Mouse (Mus musculus) neural tube, embryonic 13.5 days (tissue): ENCODE measurements at regions not wholly inside any gene's neighbourhood (a gene's known extent, or its start where the extent isn't known, plus 50 kb on each side); places are given as distances from the start of the nearest gene placed in this dataset.

ENCODE experiments used
- ATAC-seq: fragments of 200-750 bp; cut with Nextera tagmentation; 2 replicates; pipeline ENCODE4 v1.8.0; 2017; ENCODE audit warnings: low read depth, mild to moderate bottlenecking, moderate TSS enrichment, moderate library complexity
- H3K27ac ChIP-seq: fragments of 300-500 bp; sonication (generic); replicated peaks from 2 replicates; pipeline ENCODE4 v1.5.1; 2015; ENCODE audit warnings: moderate library complexity, mild to moderate bottlenecking, inconsistent platforms
- H3K27me3 ChIP-seq: fragments of 300-500 bp; sonication (generic); 2 replicates; pipeline ENCODE4 v1.6.1; 2015; ENCODE audit warnings: mild to moderate bottlenecking, inconsistent platforms
- H3K36me3 ChIP-seq: fragments of 300-500 bp; sonication (generic); 2 replicates; pipeline ENCODE4 v1.6.1; 2015; ENCODE audit warnings: mild to moderate bottlenecking, inconsistent platforms
- H3K4me1 ChIP-seq: fragments of 300-500 bp; sonication (generic); replicated peaks from 2 replicates; pipeline ENCODE4 v1.6.1; 2015; ENCODE audit warnings: inconsistent platforms
- H3K4me2 ChIP-seq: fragments of 300-500 bp; sonication (generic); 2 replicates; pipeline ENCODE4 v1.6.1; 2015; ENCODE audit warnings: inconsistent platforms, mild to moderate bottlenecking, moderate library complexity
- H3K4me3 ChIP-seq: fragments of 300-500 bp; sonication (generic); 2 replicates; pipeline ENCODE4 v1.5.1; 2015; ENCODE audit warnings: mild to moderate bottlenecking, inconsistent platforms
- H3K9ac ChIP-seq: fragments of 300-500 bp; sonication (generic); 2 replicates; pipeline ENCODE4 v1.6.1; 2015; ENCODE audit warnings: moderate library complexity, mild to moderate bottlenecking, inconsistent platforms
- H3K9me3 ChIP-seq: fragments of 300-500 bp; sonication (generic); 2 replicates; pipeline ENCODE4 v1.6.1; 2016; ENCODE audit warnings: inconsistent platforms
- WGBS: fragments of 180-500 bp; shearing (Covaris S2); methylation state at CpG from one replicate; pipeline ENCODE4 v1.1.7; 2015; 5-methylcytosine and 5-hydroxymethylcytosine counted together

GRCm38 (mm10) chr1:80854945-80855656 is 96.8 kb upstream of the Dock10 start:
- WGBS, result 77% methylated on average over 2 of the region's 2 CpGs
- Histone ChIP-seq H3K36me3 (no peaks in the 10 kb centered on the region), H3K4me1 (peaks cover 8% of the 10 kb centered on the region; the same call in 1 of the 2 replicates), H3K4me3 (no peak overlapping the region), H3K27ac (no peak overlapping the region), H3K27me3 (no peaks in the 10 kb centered on the region), H3K9ac (no peak overlapping the region), H3K9me3 (no peaks in the 10 kb centered on the region), H3K4me2 (no peak overlapping the region)
- ATAC-seq, result no peak

GRCm38 (mm10) chr1:80854289-80854701 is 96.0 kb upstream of the Dock10 start:
- peak overlapping the region; percentile 24; the same call in 1 of the 2 replicates for H3K4me2 ChIP-seq

GRCm38 (mm10) chr1:80852761-80853160 is 94.4 kb upstream of the Dock10 start:
- no peak for ATAC-seq
- WGBS, result 48% methylated on average over 2 of the region's 2 CpGs

More at GRCm38 (mm10) chr1:80854289-80854701, 96.0 kb upstream of the Dock10 start:
- Histone ChIP-seq H3K27me3 (no peaks in the 10 kb centered on the region), H3K9ac (no peak overlapping the region), H3K4me3 (no peak overlapping the region), H3K4me1 (peaks cover 8% of the 10 kb centered on the region; the same call in 1 of the 2 replicates), H3K9me3 (no peaks in the 10 kb centered on the region), H3K36me3 (no peaks in the 10 kb centered on the region), H3K27ac (no peak overlapping the region)
- 51% methylated on average over 7 of the region's 7 CpGs for WGBS
- peak; percentile 65; the same call in 1 of the 2 replicates for ATAC-seq

GRCm38 (mm10) chr1:80830196-80830794 is 72.0 kb upstream of the Dock10 start:
- Histone ChIP-seq H3K9ac (no peak overlapping the region), H3K27ac (no peak overlapping the region), H3K36me3 (no peaks in the 10 kb centered on the region), H3K27me3 (no peaks in the 10 kb centered on the region), H3K4me2 (no peak overlapping the region), H3K9me3 (no peaks in the 10 kb centered on the region), H3K4me1 (no peaks in the 10 kb centered on the region), H3K4me3 (no peak overlapping the region)
- no peak for ATAC-seq

More at GRCm38 (mm10) chr1:80852761-80853160, 94.4 kb upstream of the Dock10 start:
- H3K4me1 ChIP-seq, result peaks cover 8% of the 10 kb centered on the region; the same call in 1 of the 2 replicates
- H3K9ac ChIP-seq, result no peak overlapping the region
- no peaks in the 10 kb centered on the region for H3K36me3 ChIP-seq
- no peak overlapping the region for H3K4me2 ChIP-seq
- H3K9me3 ChIP-seq, result no peaks in the 10 kb centered on the region
- no peak overlapping the region for H3K27ac ChIP-seq
- H3K4me3 ChIP-seq, result no peak overlapping the region
- no peaks in the 10 kb centered on the region for H3K27me3 ChIP-seq

- no peak overlapping the region for H3K9ac ChIP-seq
- no peak overlapping the region for H3K4me3 ChIP-seq
- H3K27ac ChIP-seq, result no peak overlapping the region
- no peaks in the 10 kb centered on the region for H3K36me3 ChIP-seq
- ATAC-seq, result no peak
- 84% methylated on average over 1 of the region's 1 CpGs for WGBS
- no peaks in the 10 kb centered on the region for H3K9me3 ChIP-seq
- H3K27me3 ChIP-seq, result no peaks in the 10 kb centered on the region
- H3K4me2 ChIP-seq, result no peak overlapping the region
- no peaks in the 10 kb centered on the region; the same call in 1 of the 2 replicates for H3K4me1 ChIP-seq
These were observed 68.1 kb upstream of the Dock10 start for GRCm38 (mm10) chr1:80826383-80826782.

- Histone ChIP-seq H3K4me3 (no peak overlapping the region), H3K9me3 (no peaks in the 10 kb centered on the region), H3K4me2 (no peak overlapping the region), H3K27me3 (no peaks in the 10 kb centered on the region), H3K27ac (no peak overlapping the region), H3K9ac (no peak overlapping the region), H3K4me1 (no peaks in the 10 kb centered on the region; the same call in 1 of the 2 replicates), H3K36me3 (no peaks in the 10 kb centered on the region)
- WGBS, result 48% methylated on average over 3 of the region's 3 CpGs
- no peak for ATAC-seq
These were observed 65.6 kb upstream of the Dock10 start for GRCm38 (mm10) chr1:80823953-80824352.

GRCm38 (mm10) chr1:80822185-80822584 is 63.9 kb upstream of the Dock10 start:
- H3K27me3 ChIP-seq, result no peaks in the 10 kb centered on the region
- 80% methylated on average over 1 of the region's 1 CpGs for WGBS
- H3K4me2 ChIP-seq, result no peak overlapping the region
- H3K9me3 ChIP-seq, result no peaks in the 10 kb centered on the region
- H3K9ac ChIP-seq, result no peak overlapping the region
- ATAC-seq, result no peak
- H3K4me1 ChIP-seq, result no peaks in the 10 kb centered on the region; the same call in 1 of the 2 replicates
- H3K27ac ChIP-seq, result no peak overlapping the region
- H3K4me3 ChIP-seq, result no peak overlapping the region
- no peaks in the 10 kb centered on the region for H3K36me3 ChIP-seq

- H3K4me2 ChIP-seq, result no peak overlapping the region
- no peak for ATAC-seq
- H3K36me3 ChIP-seq, result no peaks in the 10 kb centered on the region
- no peaks in the 10 kb centered on the region for H3K4me1 ChIP-seq
- H3K27ac ChIP-seq, result no peak overlapping the region
- no peaks in the 10 kb centered on the region for H3K9me3 ChIP-seq
- H3K27me3 ChIP-seq, result no peaks in the 10 kb centered on the region
- H3K4me3 ChIP-seq, result no peak overlapping the region
- no peak overlapping the region for H3K9ac ChIP-seq
- WGBS, result 79% methylated on average over 3 of the region's 3 CpGs
These were observed 54.6 kb upstream of the Dock10 start for GRCm38 (mm10) chr1:80812906-80813305.
